Mouse (Mus musculus) gastrocnemius, postnatal 10 days (tissue): Measurements from ENCODE around the gene Rnf151. TPM values are rescaled to one million over a fixed set of nuclear protein-coding genes. Genes with fewer than 3 reads are reported as not detected.
"Not testable (repeated sequence)": the region's sequence is repeated elsewhere in the genome, so short reads cannot be mapped to it uniquely, and the experiment has no call there.

Experiments
- DNase-seq: peaks from one replicate; pipeline ENCODE4 v3.0.0; 2021; ENCODE audit warnings: mixed read lengths
- total RNA-seq, 2 experiments: library from RNA; stranded (reverse); gene quantifications; 2 replicates each; pipeline ENCODE4 v1.2.3; 2021

Rnf151 gene
- total RNA-seq, 2 experiments from 2014 or later = not detected

GRCm38 (mm10) chr17:24705821-24706220 is 12.0 kb downstream of the Rnf151 start:
- DNase-seq = no peak

- DNase-seq = no peak
These were observed 16.6 kb downstream of the Rnf151 start for GRCm38 (mm10) chr17:24701251-24701650.

GRCm38 (mm10) chr17:24699473-24699872 is 18.4 kb downstream of the Rnf151 start:
- DNase-seq = no peak

GRCm38 (mm10) chr17:24698715-24699114 is 19.1 kb downstream of the Rnf151 start:
- DNase-seq = no peak

GRCm38 (mm10) chr17:24697985-24698384 is 19.9 kb downstream of the Rnf151 start:
- no peak for DNase-seq

- DNase-seq = peak; percentile 93
These were observed 21.7 kb downstream of the Rnf151 start, which contains the start of the genes Gfer and Noxo1 for GRCm38 (mm10) chr17:24696011-24696697. TSS of gene Gfer (minus strand) at chr17:24696156. TSS of gene Noxo1 (plus strand) at chr17:24696234.

- no peak for DNase-seq
These were observed 22.4 kb downstream of the Rnf151 start for GRCm38 (mm10) chr17:24695326-24696010.

- no peak for DNase-seq
These were observed 25.5 kb downstream of the Rnf151 start for GRCm38 (mm10) chr17:24692385-24692784.

GRCm38 (mm10) chr17:24689251-24690081 is 28.4 kb downstream of the Rnf151 start, which contains the start of gene Syngr3:
TSS of gene Syngr3 (minus strand) at chr17:24689955.
- DNase-seq = peak; percentile 14

GRCm38 (mm10) chr17:24687599-24687998 is 30.3 kb downstream of the Rnf151 start:
- DNase-seq = no peak

- peak; percentile 39 for DNase-seq
These were observed 30.7 kb downstream of the Rnf151 start for GRCm38 (mm10) chr17:24687146-24687595.

GRCm38 (mm10) chr17:24686514-24686913 is 31.3 kb downstream of the Rnf151 start:
- DNase-seq = peak; percentile 37

- no peak for DNase-seq
These were observed 40.3 kb downstream of the Rnf151 start for GRCm38 (mm10) chr17:24677500-24678080.

GRCm38 (mm10) chr17:24676877-24677276 is 41.0 kb downstream of the Rnf151 start:
- no peak for DNase-seq

- peak; percentile 74 for DNase-seq
These were observed 41.7 kb downstream of the Rnf151 start for GRCm38 (mm10) chr17:24676187-24676586.

GRCm38 (mm10) chr17:24674277-24674676 is 43.6 kb downstream of the Rnf151 start:
- no peak for DNase-seq

- no peak for DNase-seq
These were observed 45.7 kb downstream of the Rnf151 start for GRCm38 (mm10) chr17:24672141-24672540.

GRCm38 (mm10) chr17:24671346-24671745 is 46.5 kb downstream of the Rnf151 start:
- no peak for DNase-seq

GRCm38 (mm10) chr17:24670246-24670844 is 47.5 kb downstream of the Rnf151 start:
- DNase-seq = no peak

GRCm38 (mm10) chr17:24669545-24670245 is 48.2 kb downstream of the Rnf151 start, which contains the start of gene Zfp598:
TSS of gene Zfp598 (plus strand) at chr17:24669687.
- peak; percentile 97 for DNase-seq

GRCm38 (mm10) chr17:24669214-24669544 is 48.7 kb downstream of the Rnf151 start:
- not testable (repeated sequence) for DNase-seq
